Mouse (Mus musculus): ENCODE results near the gene Ska3. TPM values are rescaled to one million over a fixed set of nuclear protein-coding genes. Genes with fewer than 3 reads are reported as not detected.
A peak's percentile ranks its signal among the peaks of the same experiment; 100 is the strongest.

Ska3 gene
- total RNA-seq, 2 experiments from 2014 or later: 0.72 to 0.89 TPM

GRCm38 (mm10) chr14:57844535-57844934 lies 18.6 kb upstream of the Ska3 start:
- DNase-seq (ENCODE audit: extremely low spot score in 1 of 2, low spot score in 2 of 2): no peak
- H3K27ac ChIP-seq: no peak overlapping the region
- TF ChIP-seq CTCF (IDR thresholded peaks at IDR 0.05): no peak

GRCm38 (mm10) chr14:57835157-57835556 lies 9.2 kb upstream of the Ska3 start:
- Histone ChIP-seq H3K27ac (no peak overlapping the region), H3K4me3 (no peak overlapping the region)
- intact Hi-C loops (cut with DNase I): no loop called here
- no peak for DNase-seq (ENCODE audit: extremely low spot score in 1 of 2, low spot score in 2 of 2)
- TF ChIP-seq CTCF (IDR thresholded peaks at IDR 0.05): no peak

More at GRCm38 (mm10) chr14:57844535-57844934, 18.6 kb upstream of the Ska3 start:
- intact Hi-C loops (cut with DNase I): no loop called here
- no peak overlapping the region for H3K4me3 ChIP-seq

- H3K27ac ChIP-seq: no peak overlapping the region
- intact Hi-C loops (cut with DNase I): no loop called here
- no peak overlapping the region for H3K4me3 ChIP-seq
- TF ChIP-seq CTCF (IDR thresholded peaks at IDR 0.05): no peak
- DNase-seq (ENCODE audit: extremely low spot score in 1 of 2, low spot score in 2 of 2): no peak
Measured at GRCm38 (mm10) chr14:57833526-57833925, 7.5 kb upstream of the Ska3 start.

GRCm38 (mm10) chr14:57827284-57827683 lies 1.3 kb upstream of the Ska3 start:
- no peak; the same call in 1 of the 2 replicates for TF ChIP-seq CTCF (IDR thresholded peaks at IDR 0.05)
- intact Hi-C loops (cut with DNase I): loop anchor here (2.0 to 10.0 kb wide), 2 partner anchors 28 to 142 kb away; partner anchors contain the start of gene Sap18
- Histone ChIP-seq H3K4me3 (peak overlapping the region; percentile 81), H3K27ac (no peak overlapping the region)
- no peak for DNase-seq (ENCODE audit: extremely low spot score in 1 of 2, low spot score in 2 of 2)

- intact Hi-C loops (cut with DNase I): loop anchor here (10.0 kb wide), 1 partner anchor 136 kb away; no protein-coding TSS in a partner anchor
- no peak overlapping the region for H3K27ac ChIP-seq
- TF ChIP-seq CTCF (IDR thresholded peaks at IDR 0.05): no peak
- DNase-seq (ENCODE audit: extremely low spot score in 1 of 2, low spot score in 2 of 2): no peak
- no peak overlapping the region for H3K4me3 ChIP-seq
Measured at GRCm38 (mm10) chr14:57820839-57821238, 5.1 kb downstream of the Ska3 start.

GRCm38 (mm10) chr14:57811844-57812243 lies 14.1 kb downstream of the Ska3 start:
- no peak for TF ChIP-seq CTCF (IDR thresholded peaks at IDR 0.05)
- intact Hi-C loops (cut with DNase I): no loop called here
- Histone ChIP-seq H3K27ac (no peak overlapping the region), H3K4me3 (no peak overlapping the region)
- DNase-seq (ENCODE audit: extremely low spot score in 1 of 2, low spot score in 2 of 2): no peak

GRCm38 (mm10) chr14:57810886-57811285 lies 15.1 kb downstream of the Ska3 start:
- DNase-seq (ENCODE audit: extremely low spot score in 1 of 2, low spot score in 2 of 2): no peak
- TF ChIP-seq CTCF (IDR thresholded peaks at IDR 0.05): no peak
- Histone ChIP-seq H3K27ac (no peak overlapping the region), H3K4me3 (no peak overlapping the region)
- intact Hi-C loops (cut with DNase I): no loop called here

- peak; percentile 46 for TF ChIP-seq CTCF (IDR thresholded peaks at IDR 0.05)
- DNase-seq (ENCODE audit: extremely low spot score in 1 of 2, low spot score in 2 of 2): no peak
- intact Hi-C loops (cut with DNase I): no loop called here
Measured at GRCm38 (mm10) chr14:57808558-57808957, 17.4 kb downstream of the Ska3 start.

GRCm38 (mm10) chr14:57803731-57804130 lies 22.3 kb downstream of the Ska3 start:
- intact Hi-C loops (cut with DNase I): no loop called here
- no peak for DNase-seq (ENCODE audit: extremely low spot score in 1 of 2, low spot score in 2 of 2)
- Histone ChIP-seq H3K4me3 (no peak overlapping the region), H3K27ac (no peak overlapping the region)
- TF ChIP-seq CTCF (IDR thresholded peaks at IDR 0.05): no peak

More at GRCm38 (mm10) chr14:57808558-57808957, 17.4 kb downstream of the Ska3 start:
- Histone ChIP-seq H3K27ac (no peak overlapping the region), H3K4me3 (no peak overlapping the region)

- peak within 1 kb of the TSS; percentile 90 for H3K4me3 ChIP-seq
- no peak; the same call in 1 of the 2 replicates for TF ChIP-seq CTCF (IDR thresholded peaks at IDR 0.05)
- intact Hi-C loops (cut with DNase I): loop anchor here (1.0 to 10.0 kb wide), 6 partner anchors 29 to 1317 kb away; partner anchors contain the start of genes Fgf9, Gm49361, Mrpl57 and Ska3
- peak within 1 kb of the TSS; percentile 86 for H3K27ac ChIP-seq
- peak; percentile 95 to 97 for DNase-seq (ENCODE audit: extremely low spot score in 1 of 2, low spot score in 2 of 2)
Measured at GRCm38 (mm10) chr14:57797991-57798931, 27.7 kb downstream of the Ska3 start, which contains the start of gene Sap18. Gene Sap18 (plus strand): TSS chr14:57798180.

- Histone ChIP-seq H3K4me3 (peak overlapping the region; percentile 90), H3K27ac (peak overlapping the region; percentile 86)
- DNase-seq (ENCODE audit: extremely low spot score in 1 of 2, low spot score in 2 of 2): no peak
- no peak; the same call in 1 of the 2 replicates for TF ChIP-seq CTCF (IDR thresholded peaks at IDR 0.05)
- intact Hi-C loops (cut with DNase I): loop anchor here (5.0 to 10.0 kb wide), 4 partner anchors 110 to 1317 kb away; partner anchors contain the start of gene Fgf9
Measured at GRCm38 (mm10) chr14:57797551-57797950, 28.4 kb downstream of the Ska3 start.

GRCm38 (mm10) chr14:57791171-57791570 lies 34.8 kb downstream of the Ska3 start:
- Histone ChIP-seq H3K4me3 (no peak overlapping the region), H3K27ac (no peak overlapping the region)
- DNase-seq (ENCODE audit: extremely low spot score in 1 of 2, low spot score in 2 of 2): no peak
- no peak for TF ChIP-seq CTCF (IDR thresholded peaks at IDR 0.05)
- intact Hi-C loops (cut with DNase I): loop anchor here (10.0 kb wide), 2 partner anchors 284 to 1324 kb away; partner anchors contain the start of gene Fgf9
